Mouse (Mus musculus) kidney, adult 2 months (tissue): Measurements from ENCODE around the gene Nuak1.

Experiments
- CTCF ChIP-seq: fragments of 200-500 bp; conservative IDR thresholded peaks from 2 replicates; pipeline ENCODE4 v1.5.1; 2011; ENCODE audit warnings: low read depth, mild to moderate bottlenecking, control low read depth, low read length, moderate library complexity, mixed read lengths; ENCODE audit not compliant: insufficient read depth, insufficient read length
- POLR2A ChIP-seq: fragments of 200-500 bp; IDR thresholded peaks from one replicate; pipeline ENCODE4 v1.6.1; 2011; ENCODE audit warnings: low read depth, low read length, control low read depth

GRCm38 (mm10) chr10:84477613-84478076 lies 37.2 kb upstream of the Nuak1 start:
- no peak for TF ChIP-seq POLR2A
- TF ChIP-seq CTCF: no peak
